Mouse (Mus musculus): ENCODE measurements around the gene Ces5a. TPM values are rescaled to one million over a fixed set of nuclear protein-coding genes. Genes with fewer than 3 reads are reported as not detected.
"Not testable (repeated sequence)": the region's sequence is repeated elsewhere in the genome, so short reads cannot be mapped to it uniquely, and the experiment has no call there.

The Ces5a gene
- under 1 TPM; 0.51 to 0.91 TPM for total RNA-seq (2021)
- long read RNA-seq, experiment 1 = 0 reads
- long read RNA-seq, experiment 2, partial matches to known transcripts = 0 of 1 reads
- long read RNA-seq, experiment 2, other reads (novel, unspliced or antisense) = 1 of 1 reads

GRCm38 (mm10) chr8:93535730-93536129 is at the start of gene Ces5a:
Ces5a (minus strand) TSS chr8:93535830.
- no peak for DNase-seq

GRCm38 (mm10) chr8:93572841-93573240 is 37.2 kb upstream of the Ces5a start:
- DNase-seq = no peak

- DNase-seq = no peak
Observed at GRCm38 (mm10) chr8:93572095-93572501, 36.5 kb upstream of the Ces5a start.

- DNase-seq = peak; percentile 30
Observed at GRCm38 (mm10) chr8:93571369-93571985, 35.8 kb upstream of the Ces5a start.

GRCm38 (mm10) chr8:93570186-93570530 is 34.5 kb upstream of the Ces5a start:
- no peak for DNase-seq

GRCm38 (mm10) chr8:93569311-93570185 is 33.9 kb upstream of the Ces5a start:
- DNase-seq = peak; percentile 72

GRCm38 (mm10) chr8:93568666-93569065 is 33.0 kb upstream of the Ces5a start:
- no peak for DNase-seq

- DNase-seq = no peak
Observed at GRCm38 (mm10) chr8:93567086-93567485, 31.5 kb upstream of the Ces5a start.

- DNase-seq = no peak
Observed at GRCm38 (mm10) chr8:93564634-93565033, 29.0 kb upstream of the Ces5a start.

GRCm38 (mm10) chr8:93563551-93563950 is 27.9 kb upstream of the Ces5a start:
- no peak for DNase-seq

GRCm38 (mm10) chr8:93562557-93563210 is 27.1 kb upstream of the Ces5a start:
- no peak for DNase-seq

GRCm38 (mm10) chr8:93561271-93561670 is 25.6 kb upstream of the Ces5a start:
- no peak for DNase-seq

- no peak for DNase-seq
Observed at GRCm38 (mm10) chr8:93559696-93560095, 24.1 kb upstream of the Ces5a start.

- DNase-seq = no peak
Observed at GRCm38 (mm10) chr8:93502634-93503033, 33.0 kb downstream of the Ces5a start.

GRCm38 (mm10) chr8:93499437-93499836 is 36.2 kb downstream of the Ces5a start:
- no peak for DNase-seq

GRCm38 (mm10) chr8:93495330-93495729 is 40.3 kb downstream of the Ces5a start:
- DNase-seq = no peak

- DNase-seq = no peak
Observed at GRCm38 (mm10) chr8:93488743-93489142, 46.9 kb downstream of the Ces5a start.

GRCm38 (mm10) chr8:93478211-93478610 is 57.4 kb downstream of the Ces5a start:
- no peak for DNase-seq

GRCm38 (mm10) chr8:93469733-93470132 is 65.9 kb downstream of the Ces5a start:
- DNase-seq = not testable (repeated sequence)

- DNase-seq = no peak
Observed at GRCm38 (mm10) chr8:93454258-93454877, 81.3 kb downstream of the Ces5a start.
